Mouse (Mus musculus) lung, adult 2 months (tissue): ENCODE results near the gene Alk.

Experiments
- CTCF ChIP-seq: fragments of 200-500 bp; IDR thresholded peaks from 2 replicates; pipeline ENCODE4 v1.5.1; 2011; ENCODE audit warnings: mild to moderate bottlenecking, low read length, control low read depth; ENCODE audit not compliant: insufficient read depth
- POLR2A ChIP-seq: fragments of 200-500 bp; IDR thresholded peaks from 2 replicates; pipeline ENCODE4 v1.6.1; 2011; ENCODE audit warnings: low read depth, mild to moderate bottlenecking, control low read depth, low read length, borderline replicate concordance; ENCODE audit errors: extremely low read depth

DNA sequence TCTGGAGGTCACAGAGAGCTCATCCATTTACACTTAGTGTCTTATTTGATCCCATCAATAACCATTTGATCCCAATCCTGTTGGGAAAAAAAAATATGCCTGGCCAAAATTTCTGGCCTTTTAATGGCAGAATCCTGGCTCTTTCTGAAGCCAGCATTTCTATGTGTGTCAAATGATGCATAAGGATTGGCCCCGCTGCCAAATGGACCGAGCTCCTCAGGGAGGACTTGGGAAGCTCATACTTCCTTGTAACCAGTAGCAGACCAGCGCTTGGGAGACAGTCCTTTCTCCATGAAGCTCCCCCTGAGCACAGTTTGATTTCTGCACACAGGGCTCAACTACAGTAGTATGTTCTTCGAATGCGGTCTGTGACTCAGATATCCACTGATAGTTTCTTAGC is 3.6 kb downstream of the Alk start:
- TF ChIP-seq CTCF (no peak), POLR2A (no peak)
